Mouse (Mus musculus): ENCODE measurements at regions not wholly inside any gene's neighbourhood (a gene's known extent, or its start where the extent isn't known, plus 50 kb on each side); places are given as distances from the start of the nearest gene placed in this dataset.

DNA sequence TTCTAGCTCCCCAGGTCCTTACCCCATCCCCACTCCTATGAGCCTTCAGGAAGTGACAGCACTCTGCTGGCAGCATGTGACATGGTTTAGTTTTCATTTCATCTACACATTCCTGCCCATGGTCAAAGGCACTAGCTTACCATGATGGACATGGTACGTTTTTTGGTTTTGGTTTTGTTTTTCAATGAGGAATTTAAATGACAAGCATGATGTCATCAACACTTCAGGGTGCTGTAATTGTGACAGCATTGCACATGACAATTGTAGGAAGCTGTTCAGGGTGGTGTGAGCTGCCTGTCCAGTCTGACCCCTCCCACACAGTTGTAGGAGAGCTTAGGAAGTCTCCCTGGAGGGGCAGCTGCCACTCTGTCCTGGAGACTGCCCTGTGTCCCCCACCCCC lies 61.3 kb upstream of the Bod1 start (continued):
- no peak for TF ChIP-seq ZKSCAN1 (IDR thresholded peaks at IDR 0.05; ENCODE audit: borderline replicate concordance, low read depth, low read length)

DNA sequence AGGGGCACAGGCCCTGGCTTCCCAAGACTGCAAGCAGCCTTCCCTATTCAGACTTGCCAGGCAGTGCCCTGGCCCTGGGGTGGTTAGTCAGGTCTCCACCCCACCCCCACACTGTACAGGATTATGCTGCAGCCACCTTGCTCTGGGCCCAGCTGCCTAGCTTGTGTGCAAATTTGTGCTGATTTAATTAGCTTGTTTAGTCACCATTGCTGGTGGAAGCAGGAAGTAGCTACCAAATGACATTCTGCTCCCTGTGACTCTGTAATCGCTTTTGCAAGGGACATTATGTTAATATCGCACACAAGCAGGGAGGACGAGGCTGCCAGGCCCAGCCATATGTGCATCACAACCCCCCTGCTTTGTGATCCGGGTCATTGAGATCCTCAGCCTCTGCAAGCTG lies 62.4 kb upstream of the Bod1 start:
- Histone ChIP-seq H3K79me2 (replicated peaks; ENCODE audit: control insufficient read depth, extremely low read depth, insufficient read depth, poor library complexity, severe bottlenecking) (no peaks in the 10 kb centered on the region), H3K4me3 (replicated peaks in 1 of 3; ENCODE audit: low read depth in 2 of 3, low read length in 2 of 3, poor library complexity in 1 of 3) (no peak overlapping the region), H3K4me2 (ENCODE audit: insufficient read depth, low read depth, poor library complexity, severe bottlenecking) (peak overlapping the region; percentile 71; the same call in 1 of the 2 replicates), H3K36me3 (replicated peaks in 1 of 2; ENCODE audit: control insufficient read depth in 1 of 2, insufficient read depth in 1 of 2, low read length in 1 of 2) (no peaks in the 10 kb centered on the region), H3K27me3 (replicated peaks) (no peaks in the 10 kb centered on the region), H3K9me3 (replicated peaks; ENCODE audit: low read length) (no peaks in the 10 kb centered on the region), H3K27ac (ENCODE audit: insufficient read depth, low read depth) (peak overlapping the region; percentile 63), H3K4me1 (ENCODE audit: control insufficient read depth in 1 of 2, insufficient read depth in 2 of 2) (peaks cover 45 to 81% of the 10 kb centered on the region in 2 experiments), H3K9ac (ENCODE audit: insufficient read depth, low read depth) (no peak overlapping the region)
- TF ChIP-seq NELFE (IDR thresholded peaks at IDR 0.05; ENCODE audit: low read depth, low read length): no peak
- TF ChIP-seq ELF1 (IDR thresholded peaks at IDR 0.05; ENCODE audit: low read depth, low read length): peak; percentile 77
- peak; percentile 34; the same call in 1 of the 2 replicates for TF ChIP-seq MEF2A (IDR thresholded peaks at IDR 0.05; ENCODE audit: borderline replicate concordance, low read depth, low read length)
- TF ChIP-seq GABPA (IDR thresholded peaks at IDR 0.05; ENCODE audit: insufficient replicate concordance, low read depth, low read length): no peak
- no peak for TF ChIP-seq ZNF384 (IDR thresholded peaks at IDR 0.05; ENCODE audit: low read depth, low read length)
- TF ChIP-seq EP300 (IDR thresholded peaks at IDR 0.05; ENCODE audit: low read length): peak; percentile 37; the same call in 1 of the 2 replicates
- TF ChIP-seq TBP (conservative IDR thresholded peaks at IDR 0.05; ENCODE audit: low read depth, low read length): 0 out of 2 replicates have a peak, but pooled peaks have one; percentile 15
- TF ChIP-seq RAD21 (IDR thresholded peaks at IDR 0.05; ENCODE audit: low read depth, low read length): no peak
- TF ChIP-seq CHD2 (IDR thresholded peaks at IDR 0.05; ENCODE audit: low read length): peak; percentile 65
- no peak for TF ChIP-seq MAFK (IDR thresholded peaks at IDR 0.05; ENCODE audit: insufficient replicate concordance, low read length)
- TF ChIP-seq PAX5 (IDR thresholded peaks at IDR 0.05; ENCODE audit: low read length): no peak
- peak; percentile 46; the same call in 1 of the 2 replicates for TF ChIP-seq ETS1 (conservative IDR thresholded peaks at IDR 0.05; ENCODE audit: low read depth, low read length)
- in situ Hi-C loops (cut with MboI; ENCODE audit: low pct_ligation_motif_present, low pct_unique_long_range_greater_than_20kb, low sequenced_read_pairs) (no loop called here), dilution Hi-C loops (cut with MboI; ENCODE audit: extremely low pct_ligation_motif_present, extremely low pct_unique_long_range_greater_than_20kb, low sequenced_read_pairs) (no loop called here)
- peak; percentile 80 for DNase-seq (ENCODE audit: extremely low read depth)

GRCm38 (mm10) chr11:31735257-31735656 lies 63.6 kb upstream of the Bod1 start:
- Histone ChIP-seq H3K9me3 (replicated peaks; ENCODE audit: low read length) (no peaks in the 10 kb centered on the region), H3K4me2 (ENCODE audit: insufficient read depth, low read depth, poor library complexity, severe bottlenecking) (peak overlapping the region; percentile 37), H3K79me2 (replicated peaks; ENCODE audit: control insufficient read depth, extremely low read depth, insufficient read depth, poor library complexity, severe bottlenecking) (no peaks in the 10 kb centered on the region), H3K4me1 (ENCODE audit: control insufficient read depth in 1 of 2, insufficient read depth in 2 of 2) (peaks cover 41 to 78% of the 10 kb centered on the region in 2 experiments), H3K36me3 (replicated peaks in 1 of 2; ENCODE audit: control insufficient read depth in 1 of 2, insufficient read depth in 1 of 2, low read length in 1 of 2) (no peaks in the 10 kb centered on the region), H3K4me3 (replicated peaks in 1 of 3; ENCODE audit: low read depth in 2 of 3, low read length in 2 of 3, poor library complexity in 1 of 3) (peak overlapping the region; percentile 0 to 2 (median 1)), H3K27me3 (replicated peaks) (no peaks in the 10 kb centered on the region), H3K27ac (ENCODE audit: insufficient read depth, low read depth) (peak overlapping the region; percentile 63), H3K9ac (ENCODE audit: insufficient read depth, low read depth) (no peak overlapping the region; the same call in 1 of the 2 replicates)
- dilution Hi-C loops (cut with MboI; ENCODE audit: extremely low pct_ligation_motif_present, extremely low pct_unique_long_range_greater_than_20kb, low sequenced_read_pairs) (no loop called here), in situ Hi-C loops (cut with MboI; ENCODE audit: low pct_ligation_motif_present, low pct_unique_long_range_greater_than_20kb, low sequenced_read_pairs) (no loop called here)
- DNase-seq (ENCODE audit: extremely low read depth): peak; percentile 75
- peak; percentile 41; the same call in 1 of the 2 replicates for TF ChIP-seq POLR2A (IDR thresholded peaks at IDR 0.05; ENCODE audit: low read depth, low read length)
- TF ChIP-seq ZC3H11A (IDR thresholded peaks at IDR 0.05; ENCODE audit: low read depth, low read length): no peak
- peak; percentile 76 for TF ChIP-seq JUN (IDR thresholded peaks at IDR 0.05; ENCODE audit: insufficient read depth, low read depth, low read length)
- TF ChIP-seq RCOR1 (conservative IDR thresholded peaks at IDR 0.05; ENCODE audit: low read depth, low read length): no peak; the same call in 1 of the 2 replicates
- 0 out of 2 replicates have a peak, but pooled peaks have one; percentile 62 for TF ChIP-seq CHD1 (IDR thresholded peaks at IDR 0.05; ENCODE audit: low read depth, low read length)
- no peak for TF ChIP-seq USF2 (conservative IDR thresholded peaks at IDR 0.05; ENCODE audit: low read depth, low read length)
- TF ChIP-seq TCF12 (IDR thresholded peaks at IDR 0.05; ENCODE audit: low read depth, low read length): peak; percentile 75
- peak; percentile 51; the same call in 1 of the 2 replicates for TF ChIP-seq MAZ (IDR thresholded peaks at IDR 0.05; ENCODE audit: low read depth, low read length)
- peak; percentile 53; the same call in 1 of the 2 replicates for TF ChIP-seq NELFE (IDR thresholded peaks at IDR 0.05; ENCODE audit: low read depth, low read length)
- TF ChIP-seq TBP (conservative IDR thresholded peaks at IDR 0.05; ENCODE audit: low read depth, low read length): no peak
- TF ChIP-seq MAFK (IDR thresholded peaks at IDR 0.05; ENCODE audit: insufficient replicate concordance, low read length): 0 out of 2 replicates have a peak, but pooled peaks have one; percentile 5
- peak; percentile 25; the same call in 1 of the 2 replicates for TF ChIP-seq MAX (IDR thresholded peaks at IDR 0.05; ENCODE audit: low read length)
- peak in 1 of 2 experiments; percentile 68; a peak in 2 of 4 replicates for TF ChIP-seq CTCF (conservative IDR thresholded peaks at IDR 0.05 in 1 of 2, IDR thresholded peaks at IDR 0.05 in 1 of 2; ENCODE audit: low read depth in 2 of 2, low read length in 2 of 2)
- TF ChIP-seq MXI1 (IDR thresholded peaks at IDR 0.05; ENCODE audit: low read depth, low read length): peak; percentile 56; the same call in 1 of the 2 replicates
- TF ChIP-seq NRF1 (IDR thresholded peaks at IDR 0.05; ENCODE audit: low read depth, low read length): 0 out of 2 replicates have a peak, but pooled peaks have one; percentile 23
- peak; percentile 75 for TF ChIP-seq IRF4 (IDR thresholded peaks at IDR 0.05; ENCODE audit: low read depth, low read length)
- TF ChIP-seq ELF1 (IDR thresholded peaks at IDR 0.05; ENCODE audit: low read depth, low read length): peak; percentile 77
- peak; percentile 60 for TF ChIP-seq HCFC1 (IDR thresholded peaks at IDR 0.05; ENCODE audit: low read depth, low read length)
- no peak for TF ChIP-seq ZKSCAN1 (IDR thresholded peaks at IDR 0.05; ENCODE audit: borderline replicate concordance, low read depth, low read length)
- peak; percentile 35; the same call in 1 of the 2 replicates for TF ChIP-seq BHLHE40 (IDR thresholded peaks at IDR 0.05; ENCODE audit: low read depth, low read length)
- TF ChIP-seq KAT2A (IDR thresholded peaks at IDR 0.05; ENCODE audit: insufficient replicate concordance, low read length): no peak

All from CH12.LX (cell line).